Mouse (Mus musculus) c-Kit-positive CD71-positive TER-119-positive erythroid progenitor cells, embryonic 14.5 days (primary cell): Measurements from ENCODE around the gene Psmb7.

Source experiments
- DNase-seq: peaks from one replicate; pipeline ENCODE4 v3.0.0-alpha.2; 2013; ENCODE audit warnings: low spot score

Gene Psmb7

DNA sequence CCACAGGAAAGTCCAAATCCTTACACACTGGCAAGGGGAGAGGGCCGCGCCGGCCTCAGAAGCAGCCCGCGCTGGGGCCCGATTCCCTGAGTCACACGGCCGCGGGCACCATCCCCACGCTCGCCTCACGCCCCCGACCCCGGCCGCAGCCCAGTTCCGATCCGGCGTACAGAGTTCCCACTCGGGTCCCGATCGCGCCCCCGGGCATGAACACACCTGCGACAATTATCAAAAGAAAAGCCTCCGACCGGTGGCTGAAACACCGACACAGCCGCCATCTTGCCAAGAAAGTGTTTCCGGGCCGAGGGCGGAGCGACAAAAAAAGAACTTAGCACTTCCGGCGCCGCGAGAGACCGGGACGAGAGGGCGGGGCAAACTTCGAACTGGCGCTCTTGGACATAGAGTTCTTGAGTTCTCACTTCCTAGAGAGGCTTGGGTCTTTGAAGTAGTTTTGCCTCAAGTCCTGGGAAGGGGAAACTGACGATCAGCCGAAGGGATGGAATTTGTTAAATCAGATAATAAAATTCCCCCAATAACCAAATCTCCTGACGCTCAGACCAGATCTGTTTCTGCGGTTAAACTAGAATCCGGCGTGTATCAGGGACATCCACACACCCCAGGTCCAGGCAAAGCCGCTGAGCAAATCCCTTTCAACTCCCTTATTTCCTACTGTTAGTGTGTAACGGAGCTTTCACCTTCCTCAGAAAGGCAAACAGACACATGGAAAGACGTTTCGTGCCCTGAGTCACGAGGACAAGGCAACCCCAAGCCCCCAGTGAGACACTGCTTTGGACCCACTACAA lies at the start of gene Psmb7:
Gene Psmb7 (minus strand): TSS at position 463 of the 803 bp plus-strand sequence.
- DNase-seq: peak; percentile 92

DNA sequence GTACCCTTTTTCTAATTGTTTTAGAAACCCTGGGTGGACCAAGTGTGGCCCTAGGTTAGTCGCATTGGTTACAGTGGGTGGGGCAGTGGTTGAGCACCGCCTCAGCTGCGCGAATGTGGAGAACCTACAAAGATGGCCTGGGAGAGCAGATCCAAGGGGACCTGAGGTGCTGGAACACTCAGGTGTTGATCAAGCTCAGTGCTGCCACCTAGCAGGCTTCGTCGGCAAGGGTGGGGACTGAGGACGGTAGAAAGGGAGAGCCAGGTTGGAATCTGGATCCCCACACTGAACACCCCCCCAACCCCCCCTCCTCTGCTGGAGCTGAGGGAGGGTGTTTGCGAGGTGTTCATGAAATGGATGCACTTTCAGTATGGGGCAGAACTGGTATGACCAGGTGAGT lies 47.7 kb upstream of the Psmb7 start:
- DNase-seq: peak; percentile 18

GRCm38 (mm10) chr2:38689881-38690280 lies 46.0 kb upstream of the Psmb7 start:
- no peak for DNase-seq

GRCm38 (mm10) chr2:38688791-38689520 lies 45.1 kb upstream of the Psmb7 start:
- no peak for DNase-seq

GRCm38 (mm10) chr2:38685746-38686145 lies 41.9 kb upstream of the Psmb7 start:
- no peak for DNase-seq

DNA sequence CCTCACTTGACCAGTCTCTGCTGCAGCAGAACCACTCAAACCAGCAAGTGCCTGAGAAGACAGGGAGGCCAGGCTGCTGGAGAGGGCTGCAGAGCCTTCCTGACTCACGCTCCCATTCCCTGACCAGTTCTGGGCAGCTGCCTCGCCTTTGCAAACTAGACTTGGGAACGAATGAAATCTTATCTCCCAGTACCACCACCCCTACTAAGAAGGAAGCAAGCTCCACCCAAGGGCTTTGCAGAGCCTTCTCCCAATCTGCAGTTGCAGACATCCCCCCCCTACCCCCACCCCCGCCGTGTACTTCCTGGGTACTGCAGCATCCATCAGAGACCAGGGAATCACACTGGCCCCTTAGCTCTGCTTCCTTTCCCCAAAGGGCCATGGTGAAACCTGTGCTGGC lies 39.2 kb upstream of the Psmb7 start:
- DNase-seq: no peak

DNA sequence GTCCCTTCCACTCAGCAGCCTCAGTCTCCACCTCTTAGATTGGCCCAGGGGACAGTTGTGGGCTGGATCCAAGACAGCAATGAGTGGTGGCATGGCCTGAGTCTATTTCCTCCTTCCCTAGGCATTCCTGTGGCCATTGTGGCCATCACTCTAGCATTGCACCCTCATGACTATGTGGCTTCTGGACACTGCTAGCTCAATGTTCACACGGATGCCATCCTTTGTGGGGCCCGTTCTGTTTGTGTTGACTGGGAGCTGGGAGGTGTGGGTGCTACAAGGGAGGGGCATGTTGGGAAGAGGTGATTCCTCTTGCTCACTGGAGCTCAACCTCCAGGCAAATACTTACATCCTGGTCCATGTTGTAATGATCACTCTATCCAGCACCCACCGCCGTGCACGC lies 38.3 kb upstream of the Psmb7 start:
- no peak for DNase-seq

- DNase-seq: no peak
Observed at GRCm38 (mm10) chr2:38678947-38679346, 35.1 kb upstream of the Psmb7 start.

GRCm38 (mm10) chr2:38675366-38675969 lies 31.6 kb upstream of the Psmb7 start:
- no peak for DNase-seq

GRCm38 (mm10) chr2:38672496-38672895 lies 28.6 kb upstream of the Psmb7 start:
- no peak for DNase-seq

DNA sequence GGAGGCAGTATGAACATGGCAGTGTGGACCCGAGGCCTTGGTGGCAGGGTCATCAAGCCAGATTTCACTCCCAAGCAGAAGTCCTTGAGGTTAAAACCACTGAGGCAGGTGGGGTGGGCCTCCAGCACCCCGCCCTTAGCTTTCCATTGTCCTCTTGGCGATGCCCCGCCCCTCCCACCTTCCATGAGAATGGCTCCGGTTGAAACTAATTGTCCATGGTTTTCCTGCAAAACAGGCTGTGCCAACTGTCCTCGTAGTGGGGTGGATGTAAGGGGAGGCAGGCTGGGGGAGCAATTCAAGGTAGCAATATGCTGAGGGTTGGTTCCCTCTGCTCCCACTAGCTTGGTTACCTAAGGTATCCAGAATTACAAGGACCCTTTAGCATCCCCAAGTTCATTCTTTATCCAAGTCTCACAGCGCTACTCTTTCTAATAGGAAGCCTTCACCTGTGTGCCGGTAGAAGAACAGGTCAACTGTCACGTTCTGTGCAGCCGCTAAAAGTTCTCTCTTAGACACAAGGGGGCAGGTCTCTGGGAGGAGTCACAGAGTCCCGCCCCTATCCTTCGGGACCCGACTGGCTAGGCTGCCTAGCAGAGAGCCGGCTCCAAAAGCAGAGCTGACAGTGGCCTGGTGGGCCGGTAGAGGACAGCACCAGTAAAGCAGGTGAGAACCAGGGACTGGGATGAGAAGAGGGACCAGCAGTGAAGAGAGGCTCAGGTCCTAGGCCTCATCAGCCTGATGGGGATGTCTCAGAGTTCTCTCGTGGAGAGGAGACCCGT lies 25.1 kb upstream of the Psmb7 start:
- no peak for DNase-seq

DNA sequence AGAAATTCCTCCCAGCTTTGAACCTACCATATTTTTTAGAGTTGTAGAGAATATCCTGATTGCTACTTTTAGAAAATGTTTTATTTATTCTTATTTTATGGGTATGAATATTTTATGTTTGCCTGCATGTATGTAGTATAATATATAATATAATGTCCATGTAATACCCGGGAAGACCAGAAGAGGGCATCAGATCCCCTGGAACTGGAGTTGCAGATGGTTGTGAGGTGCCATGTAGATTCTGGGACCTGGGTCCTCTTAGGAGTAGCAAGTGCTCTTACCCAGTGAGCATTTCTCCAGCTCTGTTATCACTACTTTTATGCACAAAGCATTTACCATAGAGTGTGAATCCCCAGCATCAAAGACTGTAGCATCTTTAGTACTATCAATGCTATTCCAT lies 17.5 kb upstream of the Psmb7 start:
- no peak for DNase-seq

- peak; percentile 33 for DNase-seq
Observed at GRCm38 (mm10) chr2:38658338-38658836, 14.5 kb upstream of the Psmb7 start.

DNA sequence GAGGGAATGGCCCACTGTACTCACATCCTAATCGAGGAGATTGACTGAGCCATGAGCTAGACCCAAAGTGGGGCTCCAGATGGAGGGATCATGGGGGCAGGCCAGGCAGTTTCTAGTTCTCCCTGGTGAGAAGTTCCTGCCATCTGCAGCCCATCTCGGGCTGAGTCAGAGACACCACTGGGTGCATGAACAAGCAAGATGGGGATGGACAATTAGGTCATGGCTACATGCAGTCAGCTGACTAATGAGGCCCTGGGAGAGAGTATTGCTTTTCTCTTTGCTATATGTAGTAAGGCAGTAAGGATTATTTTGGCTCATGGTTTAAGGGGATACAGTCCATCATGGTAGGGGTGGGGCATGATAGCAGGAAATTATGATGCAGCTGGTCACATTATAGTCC lies 9.8 kb upstream of the Psmb7 start:
- no peak for DNase-seq

GRCm38 (mm10) chr2:38653293-38653619 lies 9.4 kb upstream of the Psmb7 start:
- no peak for DNase-seq

- DNase-seq: no peak
Observed at GRCm38 (mm10) chr2:38652565-38653292, 8.8 kb upstream of the Psmb7 start.

- DNase-seq: no peak
Observed at GRCm38 (mm10) chr2:38652098-38652497, 8.2 kb upstream of the Psmb7 start.

DNA sequence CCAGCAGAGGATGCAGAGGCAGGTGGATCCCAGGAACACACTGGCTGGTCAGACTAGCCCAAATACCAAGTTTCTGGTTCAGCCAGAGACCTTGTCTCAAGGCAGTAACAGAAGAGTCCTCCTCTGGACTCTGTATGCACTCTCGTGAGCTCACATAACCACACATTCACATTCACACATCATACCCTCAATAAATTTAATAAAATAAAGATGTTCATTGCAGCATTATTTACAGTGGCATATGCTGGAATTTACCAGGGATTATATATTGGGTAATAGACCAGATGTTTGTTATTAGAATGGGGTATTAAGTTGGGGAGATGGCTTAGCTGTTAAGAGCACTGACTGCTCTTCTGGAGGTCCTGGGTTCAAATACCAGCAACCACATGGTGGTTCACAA lies 6.5 kb upstream of the Psmb7 start:
- DNase-seq: no peak

DNA sequence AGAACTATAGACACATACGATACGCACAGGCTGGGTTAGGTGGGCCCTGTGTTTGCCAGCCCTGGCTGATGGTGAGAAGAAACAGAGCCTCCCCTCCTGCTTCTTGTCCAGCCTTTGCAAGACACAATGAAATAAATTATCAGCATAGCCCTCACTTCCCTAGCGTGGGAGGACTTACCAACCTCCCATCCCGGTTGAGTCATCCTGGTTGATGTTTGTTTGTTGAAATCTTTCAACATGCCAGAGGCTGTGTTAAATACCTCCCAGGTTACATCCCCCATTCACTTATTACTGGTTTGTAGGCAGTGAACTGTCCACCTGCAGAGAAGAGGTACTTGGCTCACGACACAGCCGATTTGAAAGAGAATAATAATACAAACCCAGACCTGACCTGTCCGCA lies 3.8 kb upstream of the Psmb7 start:
- DNase-seq: no peak

- DNase-seq: no peak
Observed at GRCm38 (mm10) chr2:38647201-38647606, 3.3 kb upstream of the Psmb7 start.

- peak; percentile 48 for DNase-seq
Observed at GRCm38 (mm10) chr2:38645936-38646335, 2.0 kb upstream of the Psmb7 start.

DNA sequence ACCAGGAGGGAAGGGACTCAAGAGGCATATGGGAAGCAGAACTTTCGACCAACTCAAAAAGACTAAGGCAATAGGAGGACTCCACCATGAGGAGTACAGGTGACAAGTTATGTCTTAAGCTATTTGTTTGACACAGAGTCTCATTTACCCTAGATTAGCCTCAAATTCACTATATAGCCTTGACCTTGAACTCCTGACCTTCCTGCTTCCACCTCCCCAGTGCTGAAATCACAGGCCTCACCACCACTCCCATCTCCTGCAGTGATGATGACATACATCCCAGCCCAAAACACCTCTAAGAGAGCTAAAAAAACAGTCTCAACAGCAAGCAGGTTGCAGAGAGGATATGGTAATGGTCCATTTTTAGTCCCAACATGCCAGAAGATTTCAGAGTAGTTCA lies 2.1 kb downstream of the Psmb7 start:
- no peak for DNase-seq
